Mouse (Mus musculus): ENCODE measurements around the gene Cep78. TPM values are rescaled to one million over a fixed set of nuclear protein-coding genes. Genes with fewer than 3 reads are reported as not detected.

Cep78 gene
- polyA plus RNA-seq, 1 experiment from 2014 or later: 49.6 TPM

Other genes starting within 250 kb of the Cep78 start
- 103 and 105 TPM in 2 replicates for gene Psat1, start 37.7 kb downstream of the Cep78 start, polyA plus RNA-seq (2014; fragmentation: Nextera tagmentation; extraction: Ambion mirVana)
- gene Gnaq, start 147.8 kb upstream of the Cep78 start, polyA plus RNA-seq (2014; fragmentation: Nextera tagmentation; extraction: Ambion mirVana): 22.6 and 24.0 TPM in 2 replicates

All from midbrain, embryonic 11.5 days (tissue).